Mouse (Mus musculus): ENCODE results near the gene Apoc4.

DNA sequence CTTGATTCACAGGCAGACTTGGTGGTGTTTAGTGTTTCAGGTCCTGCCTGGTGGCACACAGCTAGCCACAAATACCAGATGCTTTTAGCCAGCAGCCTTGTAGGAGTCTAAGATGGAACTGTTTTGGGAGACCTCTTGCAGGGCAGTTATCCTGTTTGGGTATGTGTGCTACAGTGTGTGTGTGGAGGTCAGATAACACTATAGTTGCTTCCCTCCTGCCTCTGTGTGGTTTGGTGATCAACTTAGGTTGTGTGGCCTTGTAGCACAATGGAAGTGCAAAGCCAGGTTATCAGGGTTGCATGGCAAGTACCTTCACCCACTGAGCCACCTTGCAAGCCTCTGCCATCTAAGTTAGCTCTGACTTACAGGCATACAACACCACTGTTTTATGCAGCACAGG, 48.6 kb downstream of the Apoc4 start:
- TF ChIP-seq POLR2A (IDR thresholded peaks at IDR 0.05; ENCODE audit: extremely low read depth, insufficient read depth, low read length) (no peak), CTCF (IDR thresholded peaks at IDR 0.05; ENCODE audit: low read depth, low read length) (no peak)
